Mouse (Mus musculus): ENCODE results near the gene Gm5475. TPM values are rescaled to one million over a fixed set of nuclear protein-coding genes. Genes with fewer than 3 reads are reported as not detected.
A peak's percentile ranks its signal among the peaks of the same experiment; 100 is the strongest.

Gene Gm5475
- polyA plus RNA-seq, 1 experiment from 2014 or later = 0.11 TPM

DNA sequence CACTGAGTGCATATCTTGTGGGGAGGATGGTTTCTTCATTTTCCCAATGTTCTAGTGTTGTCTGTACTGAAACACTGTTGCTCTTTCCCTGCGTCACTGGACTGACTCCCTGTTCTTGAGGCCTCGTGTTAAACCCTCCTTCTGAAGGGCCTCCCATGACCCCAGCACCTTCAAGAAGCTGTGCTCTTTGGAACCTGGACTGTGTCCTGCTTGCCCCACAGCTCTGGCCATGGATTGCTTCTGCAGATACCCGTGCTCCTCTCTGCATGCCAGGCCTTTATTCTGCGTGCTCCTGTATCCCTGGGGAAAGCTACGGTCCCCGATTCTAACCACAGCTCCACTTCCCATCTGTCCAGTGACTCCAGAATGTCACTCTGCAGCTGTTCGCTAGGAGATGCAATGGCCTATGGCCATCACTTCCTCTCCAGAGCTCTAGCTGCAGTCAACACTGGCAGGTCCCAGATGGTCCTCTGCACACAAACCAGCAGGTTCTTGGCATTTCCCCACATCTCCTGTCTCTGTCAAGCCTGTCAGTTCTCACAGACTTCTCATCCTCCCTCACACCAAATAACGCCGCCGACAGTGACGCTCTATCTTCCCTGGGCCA, 8.1 kb downstream of the Gm5475 start:
- Histone ChIP-seq H3K27me3 (ENCODE audit: control insufficient read depth, insufficient read depth, low read length) (no peaks in the 10 kb centered on the region), H3K36me3 (ENCODE audit: control insufficient read depth, insufficient read depth, low read length) (no peaks in the 10 kb centered on the region), H3K27ac (replicated peaks) (no peak overlapping the region), H3K4me2 (replicated peaks; ENCODE audit: low read depth) (no peak overlapping the region), H3K4me1 (replicated peaks; ENCODE audit: control insufficient read depth, insufficient read depth) (no peaks in the 10 kb centered on the region), H3K9me3 (ENCODE audit: control insufficient read depth, low read length) (no peaks in the 10 kb centered on the region), H3K9ac (ENCODE audit: low read length) (0 out of 2 replicates have a peak overlapping the region, but pooled peaks have one; percentile 4), H3K4me3 (ENCODE audit: low read depth, low read length) (no peak overlapping the region)
- no peak for ATAC-seq (ENCODE audit: low FRiP score, low TSS enrichment)
- DNase-seq (ENCODE audit: low spot score) = no peak
- WGBS = 60% methylated on average over 11 of the region's 11 CpGs
- no peak for TF ChIP-seq CTCF (IDR thresholded peaks at IDR 0.05; ENCODE audit: low read depth)
- no peak for TF ChIP-seq EP300 (optimal IDR thresholded peaks at IDR 0.05)

DNA sequence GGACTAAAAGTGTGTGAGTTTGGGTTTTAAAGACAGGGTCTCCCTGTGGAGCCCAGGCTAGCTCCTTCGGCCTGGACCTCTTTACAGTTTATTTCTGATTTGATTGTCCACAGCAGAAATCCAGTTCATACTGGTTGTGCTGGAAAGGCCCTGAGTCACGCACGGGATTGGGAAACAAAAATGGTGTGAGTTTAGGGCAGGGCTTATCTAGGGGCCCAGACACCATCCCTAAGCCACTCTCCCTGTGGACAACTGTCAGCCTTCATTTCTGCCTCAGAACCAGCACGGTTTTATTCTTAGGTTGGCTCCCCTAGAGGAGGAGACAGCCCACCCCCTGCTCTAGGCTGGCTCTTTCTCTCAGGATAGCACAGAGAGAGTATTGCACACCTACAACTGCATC, 11.3 kb downstream of the Gm5475 start:
- DNase-seq (ENCODE audit: low spot score) (no peak), ATAC-seq (ENCODE audit: low FRiP score, low TSS enrichment) (no peak)
- TF ChIP-seq EP300 (optimal IDR thresholded peaks at IDR 0.05) = no peak
- no peak for TF ChIP-seq CTCF (IDR thresholded peaks at IDR 0.05; ENCODE audit: low read depth)
- Histone ChIP-seq H3K9me3 (ENCODE audit: control insufficient read depth, low read length) (no peaks in the 10 kb centered on the region), H3K9ac (ENCODE audit: low read length) (no peak overlapping the region), H3K4me3 (ENCODE audit: low read depth, low read length) (no peak overlapping the region), H3K4me2 (replicated peaks; ENCODE audit: low read depth) (no peak overlapping the region), H3K27me3 (ENCODE audit: control insufficient read depth, insufficient read depth, low read length) (no peaks in the 10 kb centered on the region), H3K4me1 (replicated peaks; ENCODE audit: control insufficient read depth, insufficient read depth) (no peaks in the 10 kb centered on the region), H3K36me3 (ENCODE audit: control insufficient read depth, insufficient read depth, low read length) (no peaks in the 10 kb centered on the region), H3K27ac (replicated peaks) (no peak overlapping the region)
- 66% methylated on average over 4 of the region's 4 CpGs for WGBS

DNA sequence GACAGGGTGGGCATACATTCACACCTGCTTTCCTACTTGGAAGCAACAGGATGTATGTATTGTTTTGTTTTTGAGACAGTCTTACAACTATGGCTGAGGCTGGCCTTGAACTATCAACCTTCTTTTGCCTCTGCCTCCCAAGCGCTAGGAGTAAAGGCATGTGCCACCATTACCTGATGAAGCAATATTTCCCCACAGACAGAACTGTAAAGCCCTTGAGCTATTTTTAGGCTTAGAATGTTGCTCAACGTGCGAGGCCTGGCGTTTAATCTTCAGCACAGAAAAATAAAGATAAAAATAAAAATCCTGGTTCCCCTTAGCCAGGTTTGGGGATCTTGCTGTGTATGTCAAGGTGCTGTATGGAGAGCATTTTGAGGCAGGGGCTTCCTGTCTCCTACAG, 14.2 kb downstream of the Gm5475 start:
- 56% methylated on average over 4 of the region's 4 CpGs for WGBS

DNA sequence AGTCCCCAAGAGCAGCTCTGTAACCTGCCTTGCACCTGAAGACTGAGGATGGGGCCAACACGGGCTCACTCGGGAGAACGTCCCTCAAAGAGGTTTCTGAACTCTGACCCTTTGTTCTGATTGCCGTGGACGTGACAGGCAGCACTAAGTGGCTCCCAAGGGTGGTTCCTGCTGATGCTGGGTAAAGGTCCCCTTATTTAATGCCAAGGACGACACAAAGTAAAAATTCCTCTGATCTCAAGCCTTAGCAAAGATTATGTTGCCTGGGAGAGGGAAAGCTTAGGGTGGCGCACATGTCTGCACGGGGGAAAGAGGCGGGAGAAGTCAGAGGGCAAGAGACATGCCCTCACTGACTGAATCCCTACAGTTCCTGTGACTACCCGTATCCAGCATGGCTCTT, 14.6 kb downstream of the Gm5475 start:
- H3K4me2 ChIP-seq (replicated peaks; ENCODE audit: low read depth) = no peak overlapping the region
- no peaks in the 10 kb centered on the region for H3K36me3 ChIP-seq (ENCODE audit: control insufficient read depth, insufficient read depth, low read length)
- ATAC-seq (ENCODE audit: low FRiP score, low TSS enrichment) (0 out of 2 replicates have a peak, but pooled peaks have one; percentile 26), DNase-seq (ENCODE audit: low spot score) (no peak)
- H3K9me3 ChIP-seq (ENCODE audit: control insufficient read depth, low read length) = no peaks in the 10 kb centered on the region
- WGBS = 54% methylated on average over 10 of the region's 10 CpGs
- H3K4me3 ChIP-seq (ENCODE audit: low read depth, low read length) = no peak overlapping the region
- H3K27ac ChIP-seq (replicated peaks) = no peak overlapping the region
- H3K9ac ChIP-seq (ENCODE audit: low read length) = no peak overlapping the region
- no peaks in the 10 kb centered on the region for H3K4me1 ChIP-seq (replicated peaks; ENCODE audit: control insufficient read depth, insufficient read depth)
- no peak for TF ChIP-seq CTCF (IDR thresholded peaks at IDR 0.05; ENCODE audit: low read depth)
- no peak for TF ChIP-seq EP300 (optimal IDR thresholded peaks at IDR 0.05)
- H3K27me3 ChIP-seq (ENCODE audit: control insufficient read depth, insufficient read depth, low read length) = no peaks in the 10 kb centered on the region

More for the DNA sequence above, 14.2 kb downstream of the Gm5475 start:
- Histone ChIP-seq H3K9me3 (ENCODE audit: control insufficient read depth, low read length) (no peaks in the 10 kb centered on the region), H3K36me3 (ENCODE audit: control insufficient read depth, insufficient read depth, low read length) (no peaks in the 10 kb centered on the region), H3K4me2 (replicated peaks; ENCODE audit: low read depth) (no peak overlapping the region), H3K9ac (ENCODE audit: low read length) (no peak overlapping the region), H3K27me3 (ENCODE audit: control insufficient read depth, insufficient read depth, low read length) (no peaks in the 10 kb centered on the region), H3K4me1 (replicated peaks; ENCODE audit: control insufficient read depth, insufficient read depth) (no peaks in the 10 kb centered on the region), H3K27ac (replicated peaks) (no peak overlapping the region), H3K4me3 (ENCODE audit: low read depth, low read length) (no peak overlapping the region)
- DNase-seq (ENCODE audit: low spot score) (no peak), ATAC-seq (ENCODE audit: low FRiP score, low TSS enrichment) (no peak)
- TF ChIP-seq CTCF (IDR thresholded peaks at IDR 0.05; ENCODE audit: low read depth) (no peak), EP300 (optimal IDR thresholded peaks at IDR 0.05) (no peak)

DNA sequence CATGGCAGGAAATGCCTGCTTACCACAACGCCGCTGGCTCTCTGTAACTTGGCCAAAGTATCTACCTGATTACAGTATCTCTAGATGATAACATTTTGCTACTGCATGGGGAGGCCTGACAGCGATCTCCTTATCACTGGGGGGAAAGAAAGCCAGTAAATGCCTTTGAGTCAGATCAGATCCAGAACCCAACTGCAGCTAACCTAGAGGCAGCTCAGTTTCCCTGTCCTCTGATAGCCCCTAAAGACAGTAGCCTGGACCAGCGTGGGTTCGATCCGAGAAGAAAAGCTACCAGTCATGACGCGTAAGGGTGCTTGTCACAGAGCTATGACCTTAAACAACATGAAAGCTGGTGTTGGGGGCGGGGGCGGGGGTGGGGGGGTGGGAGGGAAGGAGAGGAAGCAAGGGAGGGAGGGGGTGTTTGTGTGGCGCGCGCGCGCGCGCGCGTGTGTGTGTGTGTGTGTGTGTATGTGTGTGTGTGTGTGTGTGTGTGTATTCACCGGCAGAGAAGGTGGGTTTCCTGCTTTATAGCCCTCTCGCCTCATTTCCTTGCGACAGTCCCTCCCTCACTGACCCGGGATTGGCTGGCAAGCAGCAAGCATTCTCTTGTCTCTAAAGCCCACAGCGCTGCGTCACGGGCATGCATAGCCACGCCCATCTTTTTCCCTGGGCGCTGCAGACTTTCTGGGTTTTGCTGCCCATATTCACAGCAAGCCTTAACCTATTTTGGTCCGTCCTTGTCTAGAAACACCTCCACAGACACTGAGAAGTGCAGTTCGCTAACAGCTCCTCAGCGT, 21.4 kb downstream of the Gm5475 start:
- H3K27me3 ChIP-seq (ENCODE audit: control insufficient read depth, insufficient read depth, low read length) = no peaks in the 10 kb centered on the region
- peak overlapping the region; percentile 76 for H3K27ac ChIP-seq (replicated peaks)
- DNase-seq (ENCODE audit: low spot score) (peak; percentile 89), ATAC-seq (ENCODE audit: low FRiP score, low TSS enrichment) (peak; percentile 97)
- H3K4me2 ChIP-seq (replicated peaks; ENCODE audit: low read depth) = peak overlapping the region; percentile 63
- TF ChIP-seq EP300 (optimal IDR thresholded peaks at IDR 0.05) (no peak), CTCF (IDR thresholded peaks at IDR 0.05; ENCODE audit: low read depth) (no peak)
- peak overlapping the region; percentile 38 for H3K4me3 ChIP-seq (ENCODE audit: low read depth, low read length)
- H3K9me3 ChIP-seq (ENCODE audit: control insufficient read depth, low read length) = no peaks in the 10 kb centered on the region
- 2% methylated on average over 25 of the region's 31 CpGs for WGBS
- H3K36me3 ChIP-seq (ENCODE audit: control insufficient read depth, insufficient read depth, low read length) = no peaks in the 10 kb centered on the region
- no peaks in the 10 kb centered on the region for H3K4me1 ChIP-seq (replicated peaks; ENCODE audit: control insufficient read depth, insufficient read depth)
- H3K9ac ChIP-seq (ENCODE audit: low read length) = peak overlapping the region; percentile 57

DNA sequence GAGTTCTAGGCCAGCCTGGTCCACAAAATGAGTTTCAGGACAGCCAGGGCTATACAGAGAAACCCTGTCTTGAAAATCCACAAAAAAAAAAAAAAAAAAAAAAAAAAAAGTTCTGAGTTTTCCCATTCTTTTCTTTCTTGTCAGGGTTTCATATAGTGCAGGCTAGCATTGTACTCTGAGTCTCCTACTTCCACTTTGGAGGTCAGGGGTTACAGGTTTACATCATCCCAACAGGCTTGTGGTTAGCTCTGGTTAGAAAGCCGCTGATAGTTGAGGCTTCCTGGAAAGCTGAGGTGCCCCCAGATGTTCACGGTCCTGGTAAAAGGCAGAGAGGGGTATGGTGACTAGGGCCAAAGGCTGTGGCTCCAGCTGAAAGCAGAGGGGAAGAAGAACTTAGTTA, 24.9 kb downstream of the Gm5475 start:
- no peak for DNase-seq (ENCODE audit: low spot score)
- TF ChIP-seq EP300 (optimal IDR thresholded peaks at IDR 0.05) (no peak), CTCF (IDR thresholded peaks at IDR 0.05; ENCODE audit: low read depth) (no peak)
- no peak overlapping the region for H3K9ac ChIP-seq (ENCODE audit: low read length)
- H3K36me3 ChIP-seq (ENCODE audit: control insufficient read depth, insufficient read depth, low read length) = no peaks in the 10 kb centered on the region
- H3K4me1 ChIP-seq (replicated peaks; ENCODE audit: control insufficient read depth, insufficient read depth) = no peaks in the 10 kb centered on the region
- ATAC-seq (ENCODE audit: low FRiP score, low TSS enrichment) = no peak
- no peaks in the 10 kb centered on the region for H3K27me3 ChIP-seq (ENCODE audit: control insufficient read depth, insufficient read depth, low read length)
- H3K4me2 ChIP-seq (replicated peaks; ENCODE audit: low read depth) = no peak overlapping the region
- H3K27ac ChIP-seq (replicated peaks) = no peak overlapping the region
- H3K9me3 ChIP-seq (ENCODE audit: control insufficient read depth, low read length) = no peaks in the 10 kb centered on the region
- no peak overlapping the region for H3K4me3 ChIP-seq (ENCODE audit: low read depth, low read length)
- WGBS = 59% methylated on average over 2 of the region's 2 CpGs
